Mouse (Mus musculus): ENCODE data around the gene Napsa. TPM values are rescaled to one million over a fixed set of nuclear protein-coding genes. Genes with fewer than 3 reads are reported as not detected.
A peak's percentile ranks its signal among the peaks of the same experiment; 100 is the strongest.

The Napsa gene
- total and polyA plus RNA-seq, 2 experiments from 2014 or later: 0.79 TPM; not detected in 1

DNA sequence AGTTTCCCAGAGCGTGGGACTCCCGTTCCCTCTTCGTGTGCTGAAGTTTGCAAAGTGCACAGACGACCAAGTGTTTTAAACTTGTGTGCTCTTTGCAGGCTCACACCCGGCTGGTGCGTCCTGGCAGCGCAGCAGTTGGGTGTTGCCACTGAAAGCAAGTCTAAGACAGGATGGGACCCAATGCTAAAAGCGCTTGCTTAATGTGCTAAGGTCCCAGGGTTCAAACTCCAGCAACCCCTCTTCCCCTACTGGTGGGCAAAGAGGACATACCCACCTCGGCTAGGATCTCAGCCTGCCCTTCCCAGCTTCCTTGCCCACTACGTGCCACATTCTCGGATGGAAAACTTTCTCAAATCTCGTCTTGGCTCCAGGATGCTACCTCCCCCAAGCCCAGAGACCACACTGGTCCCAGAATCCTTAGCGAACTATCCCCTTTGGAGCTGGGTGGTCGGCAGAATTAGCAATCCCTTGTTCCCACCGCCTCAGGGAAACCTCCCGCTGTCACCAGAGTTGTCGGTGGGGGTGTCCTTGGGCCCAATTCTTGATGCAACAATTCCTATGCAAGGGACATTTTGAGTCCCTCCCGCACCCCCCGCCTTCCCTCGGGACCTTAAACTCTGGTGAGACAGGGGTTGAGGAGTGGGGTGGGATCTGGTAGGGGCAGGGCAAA is 31.1 kb downstream of the Napsa start:
- ATAC-seq (ENCODE audit: low FRiP score) (no peak), DNase-seq (ENCODE audit: low spot score) (no peak)
- no peak for TF ChIP-seq CTCF (IDR thresholded peaks at IDR 0.05)
- Histone ChIP-seq H3K27me3 (ENCODE audit: insufficient read depth, low read length) (peaks cover 16% of the 10 kb centered on the region; the same call in 1 of the 2 replicates), H3K4me1 (ENCODE audit: insufficient read depth, low read length) (peaks cover 2% of the 10 kb centered on the region; the same call in 1 of the 2 replicates), H3K9ac (replicated peaks; ENCODE audit: low read length, poor library complexity, severe bottlenecking) (no peak overlapping the region), H3K4me3 (ENCODE audit: low read depth, low read length) (no peak overlapping the region), H3K36me3 (ENCODE audit: insufficient read depth, low read length) (peaks cover 3% of the 10 kb centered on the region), H3K27ac (ENCODE audit: low read depth, low read length) (no peak overlapping the region), H3K9me3 (ENCODE audit: low read length) (no peaks in the 10 kb centered on the region), H3K4me2 (ENCODE audit: low read depth, low read length, poor library complexity, severe bottlenecking) (peak overlapping the region; percentile 47; the same call in 1 of the 2 replicates)
- 4% methylated on average over 20 of the region's 20 CpGs for WGBS

DNA sequence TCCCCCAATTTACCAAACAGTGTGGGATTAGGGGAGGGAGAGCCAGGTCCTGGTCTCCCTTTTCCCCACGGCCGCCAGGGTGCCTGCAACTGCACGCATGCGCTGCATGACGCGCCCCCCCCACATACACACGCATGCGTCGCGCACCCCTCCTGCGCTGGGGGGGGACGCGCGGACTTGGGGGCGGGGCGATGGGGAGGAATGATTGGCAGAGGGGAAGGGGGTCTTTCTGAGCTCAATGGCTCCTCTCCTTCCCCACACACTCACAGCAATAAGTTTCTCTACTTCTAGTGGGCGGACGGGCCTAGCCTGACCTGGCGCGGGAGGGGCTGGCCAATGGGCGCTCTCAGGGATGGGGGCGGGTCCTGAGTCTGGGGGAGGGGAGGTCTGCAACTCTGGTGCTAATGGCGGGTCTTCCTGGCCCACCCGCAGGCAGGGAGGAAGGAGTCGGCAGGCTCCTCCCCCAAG is 32.0 kb downstream of the Napsa start:
- peaks cover 16% of the 10 kb centered on the region; the same call in 1 of the 2 replicates for H3K27me3 ChIP-seq (ENCODE audit: insufficient read depth, low read length)
- DNase-seq (ENCODE audit: low spot score) (peak; percentile 54), ATAC-seq (ENCODE audit: low FRiP score) (peak; percentile 41)
- no peak overlapping the region for H3K9ac ChIP-seq (replicated peaks; ENCODE audit: low read length, poor library complexity, severe bottlenecking)
- H3K27ac ChIP-seq (ENCODE audit: low read depth, low read length): no peak overlapping the region
- peak overlapping the region; percentile 27 for H3K4me3 ChIP-seq (ENCODE audit: low read depth, low read length)
- TF ChIP-seq CTCF (IDR thresholded peaks at IDR 0.05): peak; percentile 50
- H3K4me2 ChIP-seq (ENCODE audit: low read depth, low read length, poor library complexity, severe bottlenecking): peak overlapping the region; percentile 47
- 1% methylated on average over 23 of the region's 25 CpGs for WGBS
- no peaks in the 10 kb centered on the region for H3K9me3 ChIP-seq (ENCODE audit: low read length)
- peaks cover 2% of the 10 kb centered on the region; the same call in 1 of the 2 replicates for H3K4me1 ChIP-seq (ENCODE audit: insufficient read depth, low read length)
- no peaks in the 10 kb centered on the region; the same call in 1 of the 2 replicates for H3K36me3 ChIP-seq (ENCODE audit: insufficient read depth, low read length)

DNA sequence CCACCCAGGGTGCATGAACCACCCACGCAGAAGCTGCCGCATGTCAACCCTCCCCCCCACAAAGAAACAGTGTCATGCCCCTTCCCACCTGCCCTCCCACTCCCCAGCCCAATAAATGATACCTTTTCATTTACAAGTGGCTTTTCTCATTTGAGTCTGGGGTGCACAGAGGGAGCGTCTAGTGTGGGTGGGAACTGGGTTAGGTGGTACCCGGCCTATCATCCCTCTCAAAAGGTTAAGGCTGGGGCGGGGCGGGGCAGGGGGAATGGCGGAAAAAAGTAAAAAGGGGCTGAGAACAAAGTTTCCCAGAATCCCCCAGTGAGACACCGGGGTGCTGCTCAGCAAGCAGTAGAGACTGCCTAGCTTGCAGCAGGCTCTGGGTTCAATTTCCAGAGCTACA is 32.4 kb downstream of the Napsa start:
- ATAC-seq (ENCODE audit: low FRiP score) (no peak), DNase-seq (ENCODE audit: low spot score) (no peak)
- Histone ChIP-seq H3K36me3 (ENCODE audit: insufficient read depth, low read length) (no peaks in the 10 kb centered on the region; the same call in 1 of the 2 replicates), H3K9ac (replicated peaks; ENCODE audit: low read length, poor library complexity, severe bottlenecking) (no peak overlapping the region), H3K9me3 (ENCODE audit: low read length) (no peaks in the 10 kb centered on the region), H3K4me3 (ENCODE audit: low read depth, low read length) (peak overlapping the region; percentile 27; the same call in 1 of the 2 replicates), H3K4me1 (ENCODE audit: insufficient read depth, low read length) (peaks cover 2% of the 10 kb centered on the region; the same call in 1 of the 2 replicates), H3K27ac (ENCODE audit: low read depth, low read length) (no peak overlapping the region), H3K4me2 (ENCODE audit: low read depth, low read length, poor library complexity, severe bottlenecking) (peak overlapping the region; percentile 47), H3K27me3 (ENCODE audit: insufficient read depth, low read length) (peaks cover 16% of the 10 kb centered on the region; the same call in 1 of the 2 replicates)
- TF ChIP-seq CTCF (IDR thresholded peaks at IDR 0.05): no peak
- WGBS: 3% methylated on average over 8 of the region's 8 CpGs

DNA sequence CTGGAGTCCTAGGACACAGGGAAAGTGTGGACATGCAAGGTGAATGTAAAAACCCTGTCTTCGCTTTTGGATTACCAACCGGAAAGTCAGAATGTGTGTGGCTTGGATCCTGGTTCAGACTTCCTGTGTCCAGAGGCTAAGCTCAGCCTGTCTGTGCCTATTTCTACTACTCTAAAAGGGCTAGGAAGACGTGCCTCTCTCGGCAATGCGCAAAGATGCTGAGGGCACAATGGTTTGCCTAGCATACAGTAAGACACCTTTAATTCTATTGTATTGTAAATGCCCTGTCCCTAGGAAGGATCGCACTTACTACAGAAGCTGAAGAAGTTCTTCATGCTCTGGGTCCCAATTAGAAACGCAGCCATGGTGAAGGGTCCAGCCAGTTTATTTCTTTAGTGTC is 33.3 kb downstream of the Napsa start:
- Histone ChIP-seq H3K4me1 (ENCODE audit: insufficient read depth, low read length) (peaks cover 2% of the 10 kb centered on the region; the same call in 1 of the 2 replicates), H3K9me3 (ENCODE audit: low read length) (no peaks in the 10 kb centered on the region), H3K9ac (replicated peaks; ENCODE audit: low read length, poor library complexity, severe bottlenecking) (no peak overlapping the region), H3K27ac (ENCODE audit: low read depth, low read length) (no peak overlapping the region), H3K36me3 (ENCODE audit: insufficient read depth, low read length) (no peaks in the 10 kb centered on the region; the same call in 1 of the 2 replicates), H3K27me3 (ENCODE audit: insufficient read depth, low read length) (peaks cover 16% of the 10 kb centered on the region; the same call in 1 of the 2 replicates), H3K4me2 (ENCODE audit: low read depth, low read length, poor library complexity, severe bottlenecking) (no peak overlapping the region), H3K4me3 (ENCODE audit: low read depth, low read length) (no peak overlapping the region)
- WGBS: 37% methylated on average over 7 of the region's 7 CpGs
- ATAC-seq (ENCODE audit: low FRiP score) (no peak), DNase-seq (ENCODE audit: low spot score) (no peak)
- TF ChIP-seq CTCF (IDR thresholded peaks at IDR 0.05): no peak

DNA sequence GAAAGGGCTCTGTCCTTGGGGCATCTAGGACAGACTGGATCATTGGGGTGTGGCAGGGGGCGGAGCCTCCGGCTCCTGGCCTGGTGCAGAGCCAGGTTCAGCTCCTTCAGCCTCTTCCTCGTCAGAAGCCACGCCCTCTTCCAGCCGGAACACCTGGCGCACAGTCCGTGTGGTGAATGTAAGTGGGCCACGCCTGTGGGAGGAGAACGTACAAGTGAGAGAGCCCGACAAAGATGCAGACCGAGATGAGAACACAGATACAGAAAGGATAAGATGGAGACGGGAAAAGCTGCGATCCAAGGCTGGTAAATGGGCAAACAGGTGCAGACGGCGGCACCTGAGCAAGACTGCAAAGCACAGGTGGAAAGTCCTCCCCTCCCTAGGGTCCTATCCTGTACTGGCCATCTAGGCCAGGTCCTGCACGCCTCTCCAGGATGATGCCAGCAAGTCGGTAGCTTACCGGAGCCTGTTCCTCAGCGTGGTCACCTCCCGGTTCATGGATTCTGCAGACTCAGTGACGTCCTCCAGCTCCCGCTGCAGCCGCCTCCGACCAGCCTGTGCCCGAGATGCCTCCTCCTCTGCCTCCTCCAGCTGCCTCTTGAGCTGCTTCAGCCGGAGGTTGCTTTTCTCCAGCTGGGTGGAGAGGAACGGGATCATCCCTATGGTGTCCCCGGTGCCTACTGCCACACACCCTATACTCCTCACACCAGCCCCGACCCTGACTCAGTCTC is 34.2 kb downstream of the Napsa start:
- Histone ChIP-seq H3K9me3 (ENCODE audit: low read length) (no peaks in the 10 kb centered on the region), H3K4me2 (ENCODE audit: low read depth, low read length, poor library complexity, severe bottlenecking) (peak overlapping the region; percentile 32), H3K4me3 (ENCODE audit: low read depth, low read length) (peak overlapping the region; percentile 6; the same call in 1 of the 2 replicates), H3K9ac (replicated peaks; ENCODE audit: low read length, poor library complexity, severe bottlenecking) (no peak overlapping the region), H3K4me1 (ENCODE audit: insufficient read depth, low read length) (peaks cover 2% of the 10 kb centered on the region; the same call in 1 of the 2 replicates), H3K27ac (ENCODE audit: low read depth, low read length) (no peak overlapping the region), H3K36me3 (ENCODE audit: insufficient read depth, low read length) (no peaks in the 10 kb centered on the region; the same call in 1 of the 2 replicates), H3K27me3 (ENCODE audit: insufficient read depth, low read length) (peaks cover 16% of the 10 kb centered on the region; the same call in 1 of the 2 replicates)
- DNase-seq (ENCODE audit: low spot score): no peak
- no peak for TF ChIP-seq CTCF (IDR thresholded peaks at IDR 0.05)
- WGBS: 10% methylated on average over 29 of the region's 29 CpGs
- peak; percentile 13; the same call in 1 of the 2 replicates for ATAC-seq (ENCODE audit: low FRiP score)

Data from midbrain, postnatal 0 days (tissue).